Mouse (Mus musculus): ENCODE results near the gene D030056L22Rik.

The D030056L22Rik gene

GRCm38 (mm10) chr19:18758916-18759315 is 45.9 kb downstream of the D030056L22Rik start:
- TF ChIP-seq GATA4 (IDR thresholded peaks at IDR 0.05; ENCODE audit: insufficient replicate concordance, low read length): no peak

- TF ChIP-seq GATA4 (IDR thresholded peaks at IDR 0.05; ENCODE audit: insufficient replicate concordance, low read length): no peak
Observed at GRCm38 (mm10) chr19:18766399-18766798, 53.4 kb downstream of the D030056L22Rik start.

Data from liver, adult (tissue).